Mouse (Mus musculus) cerebellum, postnatal 10 days (tissue): ENCODE data around the gene Bicc1.
A peak's percentile ranks its signal among the peaks of the same experiment; 100 is the strongest.

Experiments
- DNase-seq, 2 experiments: peaks; one replicate each; pipeline ENCODE4 v3.0.0; 2021; ENCODE audit warnings: mixed read lengths in 2 of 2

Gene Bicc1

DNA sequence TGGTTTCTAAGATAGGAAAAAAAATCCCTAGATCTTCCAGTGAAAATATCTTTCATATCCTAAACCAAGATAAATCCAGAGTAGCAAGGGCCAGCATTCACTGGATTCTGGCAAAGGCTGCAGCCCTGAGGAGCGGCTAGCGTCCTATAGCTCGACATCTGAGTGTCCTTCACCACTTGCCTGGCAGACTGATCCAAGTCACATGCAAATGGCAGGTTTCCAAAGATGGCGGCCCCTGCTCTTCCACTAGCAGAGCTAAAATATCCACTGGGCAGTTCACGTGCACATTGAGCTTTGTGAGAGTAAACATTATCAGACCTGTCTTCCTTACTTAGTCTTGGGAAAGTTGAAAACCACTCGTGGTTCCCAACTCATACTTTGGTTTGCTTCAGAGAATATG lies 222.1 kb downstream of the Bicc1 start:
- peak; percentile 71 for DNase-seq

DNA sequence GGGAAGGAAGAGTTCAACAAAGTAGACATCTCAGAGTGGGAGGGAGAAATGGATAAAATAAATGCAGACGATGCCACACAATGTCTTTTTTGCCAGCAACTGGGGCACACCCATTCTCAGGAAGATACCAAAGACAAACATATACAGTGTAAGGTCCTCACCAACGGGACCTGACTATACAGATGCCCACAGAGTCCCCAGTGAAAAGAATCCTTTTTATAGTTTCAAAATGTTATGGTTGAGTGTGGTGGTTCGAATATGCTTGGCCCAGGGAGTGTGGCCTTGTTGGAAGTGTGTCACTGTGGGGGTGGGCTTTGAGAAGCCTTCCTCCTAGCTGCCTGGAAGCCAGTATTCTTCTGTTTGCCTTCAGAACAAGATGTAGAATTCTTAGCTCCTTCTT lies 223.5 kb downstream of the Bicc1 start:
- no peak for DNase-seq

DNA sequence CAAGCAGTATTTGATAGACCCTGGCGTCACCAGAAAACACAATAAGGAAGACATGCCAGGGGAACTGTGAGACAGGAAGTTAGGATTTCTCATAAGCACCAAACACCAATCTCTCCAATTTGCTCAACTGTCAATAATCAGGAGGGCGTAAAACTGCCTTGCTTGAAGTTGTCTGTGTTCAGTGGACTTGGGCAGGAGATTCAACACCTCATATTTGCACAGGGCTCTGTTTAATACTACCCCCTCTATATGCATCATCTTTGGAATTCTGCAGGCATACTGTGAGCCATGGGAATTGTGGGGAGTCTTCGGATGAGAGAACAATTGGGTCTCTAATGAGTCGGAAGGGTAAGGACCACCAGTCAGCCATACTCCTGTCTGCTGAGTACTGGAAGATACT lies 233.4 kb downstream of the Bicc1 start:
- DNase-seq, result no peak

DNA sequence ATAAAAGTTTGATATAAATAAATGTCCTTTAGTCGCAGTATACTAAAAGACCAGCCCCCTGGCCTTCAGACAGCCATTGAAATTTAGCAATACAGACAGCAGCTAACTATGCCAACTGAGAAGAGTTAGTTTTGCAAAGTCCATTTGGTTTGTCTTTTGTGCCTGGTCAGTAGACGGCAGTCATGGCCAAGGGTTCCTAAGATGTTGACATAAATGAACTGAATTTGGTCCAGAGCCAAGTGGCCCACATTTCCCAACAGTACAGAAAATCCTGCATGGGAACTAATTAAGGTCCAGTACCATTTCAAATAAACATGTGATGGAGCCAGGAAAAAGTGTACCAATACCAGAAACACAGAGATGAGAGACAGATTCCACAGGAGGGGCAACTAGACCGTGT lies 235.2 kb downstream of the Bicc1 start:
- peak; percentile 19 to 25 for DNase-seq

DNA sequence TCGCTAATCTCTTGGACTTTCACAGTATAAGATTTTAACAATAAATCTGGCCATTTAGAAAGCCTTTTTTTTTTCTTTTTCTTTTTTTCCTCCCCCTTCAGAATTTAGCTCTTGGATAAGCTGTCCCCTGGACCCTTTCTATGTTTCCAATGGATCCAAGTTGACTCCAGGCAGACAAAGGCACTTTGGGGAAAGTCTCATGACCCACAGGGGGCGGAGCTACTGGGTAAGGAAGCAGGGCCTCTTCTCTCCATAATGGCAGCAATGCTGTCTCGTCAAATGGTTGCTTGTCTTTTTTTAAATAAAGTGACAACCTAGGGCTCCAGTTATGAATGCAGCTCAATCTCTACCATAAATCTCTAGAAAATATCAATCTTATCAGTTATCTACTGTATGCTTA lies 235.6 kb downstream of the Bicc1 start:
- no peak for DNase-seq

DNA sequence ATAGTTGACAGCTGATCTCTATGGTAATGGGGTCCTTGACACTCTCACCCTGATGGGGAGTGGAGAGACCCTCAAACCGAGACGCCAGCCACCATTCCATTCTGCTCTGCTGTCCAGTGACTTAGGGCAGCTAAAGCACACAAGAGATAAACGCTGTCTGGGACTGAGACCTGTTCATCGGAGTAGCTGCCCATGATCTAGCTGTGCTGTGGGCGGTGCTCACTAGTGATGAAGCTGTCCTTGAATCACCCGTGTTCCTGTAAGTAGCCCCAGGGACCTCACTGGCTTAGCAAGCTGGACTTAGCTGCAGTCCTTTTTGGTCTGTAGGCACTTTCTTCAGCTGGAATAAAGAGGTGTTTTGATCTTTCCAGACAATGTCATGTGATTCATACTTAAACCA lies 238.0 kb downstream of the Bicc1 start:
- DNase-seq, result no peak

DNA sequence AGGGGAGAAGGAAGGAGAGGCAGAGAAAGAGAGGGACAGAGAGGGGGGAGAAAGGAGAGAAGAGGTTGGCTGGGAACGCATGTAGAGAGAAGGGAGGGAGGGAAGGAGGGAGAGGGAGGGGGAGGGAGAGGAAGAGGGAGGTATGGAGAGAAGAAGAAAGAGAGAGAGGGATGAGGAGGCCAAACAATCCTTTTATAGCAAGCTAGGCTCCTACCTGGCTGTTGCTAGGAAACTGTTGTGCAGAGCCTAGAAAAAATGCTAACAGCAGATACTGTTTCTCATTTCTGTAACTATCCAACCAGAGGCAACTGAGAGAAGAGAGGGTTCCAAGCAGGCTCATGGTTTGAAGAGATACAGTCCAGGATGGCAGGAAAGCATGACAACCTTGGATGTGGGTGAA lies 239.6 kb downstream of the Bicc1 start:
- no peak for DNase-seq

DNA sequence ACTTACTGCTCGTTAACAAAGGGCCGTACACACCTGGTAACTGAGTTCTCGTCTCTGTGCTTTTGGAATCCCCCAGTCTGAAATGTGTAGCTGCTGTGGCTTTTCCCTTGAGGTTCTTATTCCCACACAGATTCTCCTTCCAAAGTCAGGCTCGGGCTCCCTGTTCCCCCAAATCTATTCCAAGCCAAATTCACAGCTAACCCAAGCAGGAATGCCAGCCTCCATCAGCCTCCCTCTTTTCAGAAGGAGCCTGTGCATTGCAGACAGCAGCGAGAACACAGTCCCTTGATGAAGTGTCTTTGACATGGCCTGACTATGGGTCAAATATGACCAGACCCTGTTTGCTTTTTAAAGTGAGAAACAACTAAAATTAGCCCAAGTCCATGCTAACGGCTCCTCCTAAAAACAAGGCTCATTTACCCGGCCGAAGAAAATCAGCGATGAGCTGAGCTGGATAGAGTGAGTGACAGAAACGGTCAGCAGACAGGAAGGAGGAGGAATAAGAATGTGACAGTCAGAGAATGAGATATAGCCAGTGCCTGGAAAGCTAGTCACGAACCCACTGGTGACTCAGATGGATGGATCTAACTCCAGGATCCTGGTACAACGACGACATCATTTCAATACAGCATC lies 240.4 kb downstream of the Bicc1 start:
- DNase-seq, result no peak

DNA sequence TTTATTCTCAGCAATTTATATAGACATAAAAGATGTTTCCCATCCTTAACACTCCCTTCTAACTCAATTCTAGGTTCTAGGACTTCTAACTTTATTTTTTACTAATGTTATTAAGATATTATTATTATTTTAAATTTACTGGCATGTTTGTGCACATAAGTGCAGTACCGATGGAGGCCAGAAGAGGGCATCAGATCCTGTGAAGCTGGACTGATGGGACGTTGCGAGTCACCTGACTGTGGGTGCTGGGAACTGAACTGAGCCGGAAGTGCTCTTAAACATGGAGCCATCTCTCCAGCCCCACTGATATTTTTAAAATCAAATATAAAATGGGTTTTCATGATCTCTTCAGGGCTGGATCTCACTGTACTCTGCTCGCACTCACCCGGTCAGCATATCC lies 242.8 kb downstream of the Bicc1 start:
- DNase-seq, result peak; percentile 19

DNA sequence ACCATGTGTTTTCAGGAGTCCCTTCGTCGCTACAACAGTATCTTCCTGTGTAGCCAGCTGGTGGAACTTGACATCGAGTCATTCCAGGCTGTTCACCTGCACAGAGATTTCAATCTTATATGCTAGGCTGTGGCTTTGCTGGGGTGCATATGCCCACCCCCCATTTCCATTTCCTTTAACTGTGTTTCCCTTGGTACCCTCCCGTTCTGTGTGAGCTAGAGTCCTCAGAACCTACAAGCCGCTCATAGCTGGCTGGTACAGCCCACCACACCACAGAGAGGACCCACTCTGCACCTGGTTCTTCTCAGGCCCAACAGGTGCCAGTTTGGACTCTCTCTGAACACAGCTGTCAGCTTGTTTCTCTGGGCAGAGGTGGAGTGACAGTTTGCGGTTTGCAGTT lies 244.4 kb downstream of the Bicc1 start:
- DNase-seq, result no peak

DNA sequence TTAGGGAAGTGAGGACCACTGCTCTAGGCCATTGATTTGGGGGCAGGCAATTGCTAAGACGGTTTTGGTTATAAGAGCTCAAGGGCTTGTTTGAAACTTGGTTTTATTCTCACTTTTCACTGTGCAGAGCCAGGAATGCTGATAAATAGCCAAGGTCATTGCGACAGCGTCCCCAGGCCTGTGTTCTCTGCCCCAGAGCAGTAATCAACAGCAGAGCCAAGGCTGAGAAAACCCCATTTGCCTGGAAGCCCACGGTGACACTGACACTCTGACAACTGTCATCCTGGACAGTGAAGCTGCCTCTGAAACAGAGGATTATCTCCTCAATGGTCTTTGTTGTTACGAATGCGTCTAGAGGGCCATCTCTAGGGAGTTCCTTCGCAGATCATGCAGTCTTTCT lies 255.6 kb downstream of the Bicc1 start:
- no peak for DNase-seq

DNA sequence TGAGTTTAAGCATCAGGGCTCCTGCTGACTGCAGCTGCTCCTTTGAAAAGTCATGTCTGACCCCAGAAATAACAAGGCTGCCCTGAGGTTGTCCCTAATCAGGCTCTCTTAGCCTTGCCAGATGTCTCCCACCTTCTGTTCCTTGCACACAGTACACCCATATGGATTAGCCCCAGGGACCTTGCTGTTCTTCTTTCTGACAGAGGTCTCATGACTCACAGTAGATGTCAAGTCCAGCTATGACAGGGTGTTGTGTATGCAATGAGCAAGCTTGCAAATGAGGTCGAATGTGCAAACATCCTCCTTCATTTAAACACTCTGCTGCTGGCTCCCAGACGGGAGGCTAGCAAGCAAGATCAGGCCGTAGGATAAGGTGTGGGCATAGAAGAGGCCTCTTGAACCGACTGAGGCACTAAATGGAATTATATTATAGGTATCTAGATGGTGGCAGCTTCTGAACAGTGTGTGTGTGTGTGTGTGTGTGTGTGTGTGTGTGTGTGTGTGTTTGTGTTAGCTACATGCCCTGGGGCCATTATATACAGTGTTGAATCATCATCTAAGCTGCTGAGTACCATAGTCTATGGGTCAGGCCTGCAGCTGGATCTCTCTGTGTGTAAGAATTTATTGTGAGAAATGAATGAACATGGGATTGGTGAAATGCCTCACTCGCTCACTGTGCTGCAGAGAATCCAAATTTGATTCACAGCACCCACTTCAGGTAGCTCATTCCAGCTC lies 256.6 kb downstream of the Bicc1 start:
- DNase-seq, result no peak

DNA sequence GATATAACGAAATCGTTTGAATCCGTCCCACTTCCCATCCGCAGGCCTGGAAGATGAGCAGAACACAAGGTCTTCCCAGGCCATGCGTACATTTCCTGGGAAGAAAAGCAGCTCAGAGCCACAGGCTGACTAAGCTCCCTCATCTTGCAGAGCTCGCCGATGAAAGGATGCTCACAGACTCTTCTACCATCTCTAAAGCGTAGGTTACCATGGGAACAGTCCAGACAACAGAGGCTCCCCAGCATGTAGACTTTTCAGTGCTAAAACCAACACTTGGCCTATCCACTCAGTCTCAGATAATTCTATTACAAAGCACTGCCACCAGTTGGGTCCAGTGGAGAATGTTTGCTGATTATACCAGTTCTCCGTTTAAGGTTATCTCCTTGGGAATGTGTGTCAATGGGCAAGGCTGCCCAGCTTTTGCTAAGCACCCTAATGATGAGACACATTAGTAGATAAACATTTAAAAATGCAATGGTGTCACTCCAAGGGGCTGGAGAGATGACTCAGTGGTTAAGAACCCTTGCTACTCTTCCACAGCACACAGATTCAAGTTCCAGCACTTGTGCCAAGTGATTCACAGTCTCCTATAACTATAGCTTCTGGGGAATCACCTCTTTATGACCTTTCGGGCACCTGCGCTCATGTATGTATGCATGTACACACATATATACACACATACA lies 258.2 kb downstream of the Bicc1 start:
- no peak for DNase-seq

DNA sequence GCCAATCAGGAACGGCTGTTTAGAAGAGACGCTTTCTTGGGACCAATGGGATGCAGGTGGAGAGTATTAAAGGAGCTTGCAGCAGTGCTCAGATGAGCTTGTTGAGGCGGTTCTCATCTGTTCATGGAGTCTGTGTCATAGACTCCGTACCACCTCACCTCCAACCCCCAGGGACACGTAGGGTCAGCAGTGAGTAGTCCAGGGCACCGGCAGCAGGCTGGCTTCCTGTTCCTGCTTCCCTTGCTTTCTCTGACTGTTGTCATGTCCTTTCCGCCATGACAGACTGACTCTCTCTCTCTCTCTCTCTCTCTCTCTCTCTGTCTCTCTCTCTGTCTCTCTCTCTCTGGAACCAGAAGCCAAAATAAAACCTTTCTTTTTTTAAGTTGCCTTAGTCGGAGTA lies 263.6 kb downstream of the Bicc1 start:
- DNase-seq, result no peak

DNA sequence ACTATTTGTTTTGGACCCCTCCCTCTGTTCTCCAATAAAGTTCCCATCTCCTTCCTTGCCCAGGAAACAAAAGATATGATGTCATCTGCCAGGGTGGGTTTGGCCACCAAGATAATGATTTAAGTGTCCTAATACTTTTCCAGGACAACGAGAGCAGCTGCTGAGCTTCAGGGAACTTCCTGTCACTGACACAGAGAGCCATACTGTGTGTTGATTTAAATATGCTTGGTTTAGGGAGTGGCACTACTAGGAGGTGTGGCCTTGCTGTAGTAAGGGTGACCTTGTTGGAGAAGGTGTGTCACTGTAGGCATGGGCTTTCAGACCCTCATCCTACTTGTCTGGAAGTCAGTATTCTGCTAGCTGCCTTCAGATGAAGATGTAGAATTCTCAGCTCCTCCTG lies 281.5 kb downstream of the Bicc1 start:
- DNase-seq, result no peak

DNA sequence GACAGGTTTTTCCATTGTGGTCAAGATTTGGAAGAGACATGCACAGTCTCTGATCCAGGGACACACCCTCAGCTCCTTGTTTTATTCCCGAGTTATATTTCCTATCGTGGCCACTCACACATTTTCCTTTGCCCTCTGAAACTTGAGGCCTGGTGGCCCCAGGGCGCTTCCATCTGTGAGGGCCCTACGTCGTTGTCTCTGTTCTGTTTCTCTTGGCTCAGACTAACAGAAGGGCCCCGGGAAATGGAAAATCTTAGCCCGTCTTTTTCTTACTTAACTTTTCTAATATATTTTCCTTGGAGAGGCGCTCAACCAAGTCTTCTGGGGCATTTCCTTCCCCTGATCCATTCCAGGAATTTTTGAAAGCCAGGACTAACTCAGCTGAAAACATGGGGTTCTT lies 281.9 kb downstream of the Bicc1 start:
- no peak for DNase-seq

DNA sequence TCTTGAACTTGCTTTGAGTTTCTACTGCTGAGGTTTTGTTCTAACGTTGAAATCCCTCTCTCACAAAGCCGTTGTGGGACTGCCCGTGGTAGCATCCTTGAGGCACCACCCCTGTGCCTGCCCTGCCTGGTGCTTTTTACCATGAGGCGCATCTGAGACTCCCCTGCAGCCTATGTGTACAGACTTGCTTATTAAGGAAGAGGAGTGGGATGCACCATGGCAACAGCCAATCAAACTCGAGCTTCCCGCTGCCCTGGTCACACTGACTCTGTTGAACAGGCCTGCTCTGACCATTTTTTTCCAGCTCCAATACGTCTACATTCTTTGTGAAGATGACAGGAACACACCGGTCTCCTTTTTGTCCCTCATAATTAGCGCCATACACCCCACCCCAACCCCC lies 283.0 kb downstream of the Bicc1 start:
- DNase-seq, result no peak

DNA sequence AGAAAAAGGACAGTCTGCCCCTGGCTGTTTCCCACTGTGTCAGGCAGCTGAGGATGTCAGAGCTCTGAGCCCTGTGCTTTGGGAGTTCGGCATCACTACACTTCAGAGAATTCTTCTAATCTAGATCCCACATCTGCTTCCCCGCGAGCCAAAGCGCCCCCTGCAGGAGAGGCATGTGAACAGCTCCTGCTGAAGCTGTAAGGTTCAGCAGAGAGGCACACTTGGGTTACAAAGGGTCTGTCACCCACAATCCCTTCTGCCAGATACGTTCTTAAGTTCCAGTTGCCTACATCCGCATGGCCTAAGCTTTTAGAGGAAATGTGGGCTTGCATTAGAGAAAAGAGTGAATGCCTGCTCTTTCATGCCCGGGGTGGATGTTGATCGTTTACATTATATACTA lies 283.4 kb downstream of the Bicc1 start:
- peak; percentile 23 to 35 for DNase-seq

DNA sequence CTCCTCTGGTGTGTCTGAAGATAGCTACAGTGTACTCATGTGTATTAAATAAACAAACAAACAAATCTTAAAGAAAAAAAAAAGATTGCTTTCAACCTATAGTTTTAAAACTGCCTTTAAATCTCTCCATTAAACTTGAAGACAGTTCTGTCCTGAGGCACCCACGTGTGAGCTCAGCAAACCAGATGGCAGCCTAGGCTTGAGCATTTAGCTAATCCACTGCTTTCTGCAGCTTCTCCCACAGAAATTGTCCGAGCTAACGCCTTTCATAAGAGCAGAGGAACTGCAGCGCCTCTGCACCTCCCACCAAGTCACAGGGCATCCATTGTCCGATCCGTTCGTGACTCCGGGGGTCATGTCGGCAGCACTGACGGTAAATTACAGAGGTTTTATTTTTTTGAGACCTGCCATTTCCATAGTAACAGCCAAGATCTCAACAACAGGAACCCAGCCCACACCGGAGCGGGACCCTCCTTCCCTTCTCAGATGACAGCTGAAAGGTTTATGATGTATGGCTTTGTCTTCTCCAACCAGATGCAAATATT lies 284.4 kb downstream of the Bicc1 start:
- peak in 1 of 2 experiments; percentile 8 for DNase-seq
